Mouse (Mus musculus): ENCODE data around the gene S100a14.

Gene S100a14

GRCm38 (mm10) chr3:90526580-90526979, at the start of gene S100a14:
S100a14 (plus strand) TSS chr3:90526856.
- in situ Hi-C loops (cut with MboI, MseI): no loop called here

GRCm38 (mm10) chr3:90486998-90487397, 39.7 kb upstream of the S100a14 start:
- in situ Hi-C loops (cut with MboI, MseI): no loop called here

- in situ Hi-C loops (cut with MboI, MseI): no loop called here
Measured at GRCm38 (mm10) chr3:90488576-90488975, 38.1 kb upstream of the S100a14 start.

- in situ Hi-C loops (cut with MboI, MseI): loop anchor here (5.0 kb wide), 1 partner anchor 478 kb away; no protein-coding TSS in a partner anchor
Measured at GRCm38 (mm10) chr3:90490696-90491256, 35.9 kb upstream of the S100a14 start, which contains the start of gene Snapin. Snapin (minus strand) TSS chr3:90491033.

- in situ Hi-C loops (cut with MboI, MseI): loop anchor here (5.0 kb wide), 1 partner anchor 479 kb away; no protein-coding TSS in a partner anchor
Measured at GRCm38 (mm10) chr3:90491350-90491749, 35.3 kb upstream of the S100a14 start.

- in situ Hi-C loops (cut with MboI, MseI): loop anchor here (5.0 kb wide), 1 partner anchor 482 kb away; no protein-coding TSS in a partner anchor
Measured at GRCm38 (mm10) chr3:90493831-90494540, 32.7 kb upstream of the S100a14 start.

GRCm38 (mm10) chr3:90495850-90496525, 30.7 kb upstream of the S100a14 start:
- in situ Hi-C loops (cut with MboI, MseI): no loop called here

GRCm38 (mm10) chr3:90497597-90497996, 29.1 kb upstream of the S100a14 start:
- in situ Hi-C loops (cut with MboI, MseI): no loop called here

GRCm38 (mm10) chr3:90503444-90503843, 23.2 kb upstream of the S100a14 start:
- in situ Hi-C loops (cut with MboI, MseI): no loop called here

- in situ Hi-C loops (cut with MboI, MseI): no loop called here
Measured at GRCm38 (mm10) chr3:90505216-90505615, 21.4 kb upstream of the S100a14 start.

GRCm38 (mm10) chr3:90506362-90506761, 20.3 kb upstream of the S100a14 start:
- in situ Hi-C loops (cut with MboI, MseI): no loop called here

- in situ Hi-C loops (cut with MboI, MseI): no loop called here
Measured at GRCm38 (mm10) chr3:90508287-90508949, 18.2 kb upstream of the S100a14 start.

GRCm38 (mm10) chr3:90508950-90509746, 17.5 kb upstream of the S100a14 start, which contains the start of gene Chtop:
Chtop (minus strand) TSS chr3:90509498.
- in situ Hi-C loops (cut with MboI, MseI): no loop called here

- in situ Hi-C loops (cut with MboI, MseI): no loop called here
Measured at GRCm38 (mm10) chr3:90509747-90510123, 16.9 kb upstream of the S100a14 start.

GRCm38 (mm10) chr3:90512276-90512675, 14.4 kb upstream of the S100a14 start:
- in situ Hi-C loops (cut with MboI, MseI): no loop called here

- in situ Hi-C loops (cut with MboI, MseI): no loop called here
Measured at GRCm38 (mm10) chr3:90512948-90513642, 13.6 kb upstream of the S100a14 start.

GRCm38 (mm10) chr3:90513796-90514590, 12.7 kb upstream of the S100a14 start, which contains the start of the genes S100a1 and S100a13:
S100a1 (minus strand) TSS chr3:90514392.
S100a13 (plus strand) TSS chr3:90514435.
- in situ Hi-C loops (cut with MboI, MseI): no loop called here

- in situ Hi-C loops (cut with MboI, MseI): loop anchor here (5.0 kb wide), 1 partner anchor 68 kb away; no protein-coding TSS in a partner anchor
Measured at GRCm38 (mm10) chr3:90514691-90515090, 12.0 kb upstream of the S100a14 start.

GRCm38 (mm10) chr3:90515242-90515641, 11.4 kb upstream of the S100a14 start:
- in situ Hi-C loops (cut with MboI, MseI): loop anchor here (5.0 kb wide), 1 partner anchor 67 kb away; no protein-coding TSS in a partner anchor
